Mouse (Mus musculus) MEL (cell line): ENCODE data around the gene Usp25. TPM values are rescaled to one million over a fixed set of nuclear protein-coding genes. Genes with fewer than 3 reads are reported as not detected.

Experiments
- DNase-seq: peaks from one replicate; pipeline ENCODE4 v3.0.0; 2011; ENCODE audit warnings: low read depth, low spot score
- H3K27ac ChIP-seq: 2 replicates; pipeline ENCODE4 v1.5.1; 2012; ENCODE audit warnings: low read depth, mild to moderate bottlenecking, control low read depth, low read length, moderate library complexity; ENCODE audit not compliant: control insufficient read depth
- H3K27me3 ChIP-seq, 2 experiments: fragments of 150-350 bp in 1 of 2; sonication (generic) in 1 of 2; 2 replicates each; pipeline ENCODE4 v1.6.1; 2012; ENCODE audit warnings: low read length in 2 of 2, mild to moderate bottlenecking in 2 of 2, improper control_type of control experiment in 1 of 2, moderate library complexity in 1 of 2; ENCODE audit not compliant: insufficient read depth in 2 of 2, control insufficient read depth in 1 of 2
- H3K36me3 ChIP-seq, 2 experiments: 2 replicates each; pipeline ENCODE4 v1.6.1; 2012 to 2014; ENCODE audit warnings: low read length in 2 of 2, improper control_type of control experiment in 1 of 2, inconsistent platforms in 1 of 2, mild to moderate bottlenecking in 1 of 2; ENCODE audit not compliant: insufficient read depth in 2 of 2, control insufficient read depth in 1 of 2
- H3K4me1 ChIP-seq, 2 experiments: fragments of 150-350 bp in 1 of 2; sonication (generic) in 1 of 2; 2 replicates each; pipeline ENCODE4 v1.6.1; 2012; ENCODE audit warnings: low read length in 2 of 2, improper control_type of control experiment in 1 of 2, mild to moderate bottlenecking in 1 of 2; ENCODE audit not compliant: insufficient read depth in 2 of 2, control insufficient read depth in 1 of 2
- H3K4me3 ChIP-seq, 2 experiments: fragments of 150-350 bp in 1 of 2; sonication (generic) in 1 of 2; 2 replicates each; pipeline ENCODE4 v1.5.1; 2012; ENCODE audit warnings: low read depth in 2 of 2, low read length in 2 of 2, mild to moderate bottlenecking in 2 of 2, moderate library complexity in 2 of 2, control low read depth in 1 of 2, improper control_type of control experiment in 1 of 2; ENCODE audit not compliant: control insufficient read depth in 1 of 2, insufficient read depth in 1 of 2
- H3K79me2 ChIP-seq: 2 replicates; pipeline ENCODE4 v1.6.1; 2012; ENCODE audit warnings: mild to moderate bottlenecking, low read length, moderate library complexity; ENCODE audit not compliant: control insufficient read depth, poor library complexity, insufficient read depth
- H3K9ac ChIP-seq: 2 replicates; pipeline ENCODE4 v1.6.1; 2012; ENCODE audit warnings: low read depth, mild to moderate bottlenecking, control low read depth, low read length, moderate library complexity; ENCODE audit not compliant: control insufficient read depth, poor library complexity, severe bottlenecking
- H3K9me3 ChIP-seq: fragments of 150-350 bp; sonication (generic); replicated peaks from 2 replicates; pipeline ENCODE4 v1.6.1; 2012; ENCODE audit warnings: mild to moderate bottlenecking, low read length, improper control_type of control experiment, moderate library complexity; ENCODE audit not compliant: insufficient read depth
- CHD1 ChIP-seq: IDR thresholded peaks from 2 replicates; pipeline ENCODE4 v1.6.1; 2012; ENCODE audit warnings: low read depth, mild to moderate bottlenecking, inconsistent platforms, low read length, improper control_type of control experiment
- CHD2 ChIP-seq: IDR thresholded peaks from 2 replicates; pipeline ENCODE4 v1.6.1; 2011; ENCODE audit warnings: low read length, improper control_type of control experiment
- CTCF ChIP-seq, 3 experiments: IDR thresholded peaks in 2 of 3; conservative IDR thresholded peaks in 1 of 3; 2 replicates each; pipeline ENCODE4 v1.5.1; 2011 to 2012; ENCODE audit warnings: low read length in 3 of 3, low read depth in 2 of 3, mild to moderate bottlenecking in 2 of 3, improper control_type of control experiment in 1 of 3, inconsistent platforms in 1 of 3, mixed read lengths in 1 of 3, moderate library complexity in 1 of 3; ENCODE audit not compliant: control insufficient read depth in 1 of 3, insufficient read depth in 1 of 3, poor library complexity in 1 of 3, severe bottlenecking in 1 of 3
- E2F4 ChIP-seq: IDR thresholded peaks from 2 replicates; pipeline ENCODE4 v1.6.1; 2011; ENCODE audit warnings: low read depth, low read length, improper control_type of control experiment, borderline replicate concordance
- EP300 ChIP-seq, 2 experiments: IDR thresholded peaks; 2 replicates each; pipeline ENCODE4 v1.6.1; 2011; ENCODE audit warnings: improper control_type of control experiment in 2 of 2, low read length in 2 of 2, low read depth in 1 of 2, mild to moderate bottlenecking in 1 of 2
- GATA1 ChIP-seq: IDR thresholded peaks from 2 replicates; pipeline ENCODE4 v1.6.1; 2011; ENCODE audit warnings: low read depth, low read length, improper control_type of control experiment
- JUND ChIP-seq: IDR thresholded peaks from 2 replicates; pipeline ENCODE4 v1.6.1; 2011; ENCODE audit warnings: low read depth, mild to moderate bottlenecking, improper control_type of control experiment, low read length
- MAFK ChIP-seq: IDR thresholded peaks from 2 replicates; pipeline ENCODE4 v1.6.1; 2011; ENCODE audit warnings: low read depth, mild to moderate bottlenecking, low read length, improper control_type of control experiment, borderline replicate concordance
- MAZ ChIP-seq: IDR thresholded peaks from 2 replicates; pipeline ENCODE4 v1.6.1; 2012; ENCODE audit warnings: low read depth, mild to moderate bottlenecking, inconsistent platforms, low read length, improper control_type of control experiment
- MEF2A ChIP-seq: IDR thresholded peaks from 2 replicates; pipeline ENCODE4 v1.6.1; 2014; ENCODE audit warnings: low read depth, mild to moderate bottlenecking, inconsistent platforms, low read length, improper control_type of control experiment; ENCODE audit not compliant: poor library complexity, insufficient replicate concordance, severe bottlenecking; ENCODE audit errors: extremely low read depth
- MYC ChIP-seq: IDR thresholded peaks from 2 replicates; pipeline ENCODE4 v1.6.1; 2011; ENCODE audit warnings: low read depth, mild to moderate bottlenecking, low read length, improper control_type of control experiment, moderate library complexity
- NELFE ChIP-seq: IDR thresholded peaks from 2 replicates; pipeline ENCODE4 v1.6.1; 2011; ENCODE audit warnings: low read depth, low read length, improper control_type of control experiment
- NRF1 ChIP-seq: IDR thresholded peaks from 2 replicates; pipeline ENCODE4 v1.6.1; 2014; ENCODE audit warnings: low read depth, mild to moderate bottlenecking, inconsistent platforms, low read length, improper control_type of control experiment, moderate library complexity; ENCODE audit not compliant: poor library complexity, insufficient read depth, severe bottlenecking
- POLR2A ChIP-seq, 2 experiments: IDR thresholded peaks; 2 replicates each; pipeline ENCODE4 v1.6.1; 2011 to 2012; ENCODE audit warnings: low read length in 2 of 2, mild to moderate bottlenecking in 2 of 2, control low read depth in 1 of 2, improper control_type of control experiment in 1 of 2, low read depth in 1 of 2, moderate library complexity in 1 of 2; ENCODE audit not compliant: control insufficient read depth in 1 of 2, insufficient read depth in 1 of 2, poor library complexity in 1 of 2
- POLR2AphosphoS2 ChIP-seq: IDR thresholded peaks from 2 replicates; pipeline ENCODE4 v1.6.1; 2011; ENCODE audit warnings: low read length, improper control_type of control experiment
- POLR2AphosphoS5 ChIP-seq: IDR thresholded peaks from 2 replicates; pipeline ENCODE4 v1.6.1; 2012; ENCODE audit warnings: low read depth, borderline replicate concordance, mild to moderate bottlenecking, inconsistent platforms, low read length, moderate library complexity, mixed read lengths
- RAD21 ChIP-seq: IDR thresholded peaks from 2 replicates; pipeline ENCODE4 v1.6.1; 2011; ENCODE audit warnings: mild to moderate bottlenecking, low read depth, low read length, improper control_type of control experiment
- SIN3A ChIP-seq: IDR thresholded peaks from 2 replicates; pipeline ENCODE4 v1.6.1; 2012; ENCODE audit warnings: low read length, improper control_type of control experiment, inconsistent platforms
- TAL1 ChIP-seq: IDR thresholded peaks from 2 replicates; pipeline ENCODE4 v1.6.1; 2012; ENCODE audit warnings: mild to moderate bottlenecking, inconsistent platforms, low read length, moderate library complexity, mixed read lengths
- UBTF ChIP-seq: IDR thresholded peaks from 2 replicates; pipeline ENCODE4 v1.6.1; 2012; ENCODE audit warnings: low read depth, mild to moderate bottlenecking, inconsistent platforms, low read length, improper control_type of control experiment, moderate library complexity, borderline replicate concordance; ENCODE audit not compliant: insufficient read depth
- USF1 ChIP-seq: IDR thresholded peaks from 2 replicates; pipeline ENCODE4 v1.6.1; 2014; ENCODE audit warnings: low read depth, mild to moderate bottlenecking, inconsistent platforms, low read length, improper control_type of control experiment, moderate library complexity
- ZMIZ1 ChIP-seq: IDR thresholded peaks from 2 replicates; pipeline ENCODE4 v1.6.1; 2012; ENCODE audit warnings: low read depth, mild to moderate bottlenecking, inconsistent platforms, low read length, improper control_type of control experiment, moderate library complexity
- polyA plus RNA-seq, 2 experiments: library from polyadenylated mRNA; stranded (reverse) in 1 of 2; unstranded in 1 of 2; fragments of >175 nt in 1 of 2; fragments of >200 nt in 1 of 2; gene quantifications; 2 replicates each; pipeline versions ENCODE4 v1.2.1 to v1.2.4; 2012; ENCODE audit warnings: low replicate concordance in 2 of 2, low read depth in 1 of 2; ENCODE audit not compliant: insufficient read length in 2 of 2, insufficient read depth in 1 of 2, missing spikeins in 1 of 2
- total RNA-seq: library from RNA; depleted of rRNA; stranded (reverse); fragments of 300-350 nt; gene quantifications from 2 replicates; pipeline ENCODE4 v1.2.3, GENCODE M21; 2012

Usp25 gene
- total and polyA plus RNA-seq, 3 experiments = 43.0 to 45.6 TPM; not detected in 1

DNA sequence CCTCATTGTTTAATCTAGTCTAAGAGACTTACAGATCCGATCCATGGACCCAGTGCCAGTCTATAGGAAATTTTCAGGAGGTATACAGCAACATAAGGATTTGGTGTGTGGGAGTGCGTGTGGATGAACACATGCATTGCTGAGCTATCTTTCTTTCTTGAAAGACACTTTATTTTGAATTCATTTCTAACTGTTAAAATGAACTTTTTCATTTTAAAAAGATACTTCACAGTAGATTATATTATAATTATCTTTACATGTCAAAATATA, 64.2 kb downstream of the Usp25 start:
- no peaks in the 10 kb centered on the region for H3K9me3 ChIP-seq
- H3K36me3 ChIP-seq = peaks cover 0 to 26% of the 10 kb centered on the region in 2 experiments; a peak in 2 of 4 replicates
- H3K4me1 ChIP-seq = no peaks in the 10 kb centered on the region
- TF ChIP-seq SIN3A (no peak), USF1 (no peak), MYC (no peak), NELFE (no peak), POLR2A (IDR thresholded peaks at IDR 0.05; ENCODE audit: control insufficient read depth in 1 of 2, insufficient read depth in 1 of 2, low read depth in 1 of 2, low read length in 2 of 2, poor library complexity in 1 of 2) (no peak)
- TF ChIP-seq, all 39 proteins: peak for 0
- no peaks in the 10 kb centered on the region for H3K27me3 ChIP-seq
- DNase-seq = no peak
- H3K79me2 ChIP-seq = no peaks in the 10 kb centered on the region
- H3K9ac ChIP-seq = no peak overlapping the region
- no peak overlapping the region for H3K27ac ChIP-seq
- H3K4me3 ChIP-seq = no peak overlapping the region

GRCm38 (mm10) chr16:77084071-77084470, 70.6 kb downstream of the Usp25 start:
- no peaks in the 10 kb centered on the region for H3K4me1 ChIP-seq
- H3K9ac ChIP-seq = no peak overlapping the region
- peaks cover 0 to 33% of the 10 kb centered on the region in 2 experiments; a peak in 2 of 4 replicates for H3K36me3 ChIP-seq
- H3K27me3 ChIP-seq = no peaks in the 10 kb centered on the region
- H3K4me3 ChIP-seq = no peak overlapping the region
- DNase-seq = no peak
- TF ChIP-seq CHD2 = no peak
- no peak for TF ChIP-seq NRF1
- TF ChIP-seq E2F4 = no peak
- no peaks in the 10 kb centered on the region for H3K9me3 ChIP-seq
- no peak overlapping the region for H3K27ac ChIP-seq
- no peaks in the 10 kb centered on the region for H3K79me2 ChIP-seq

GRCm38 (mm10) chr16:77089806-77090205, 76.3 kb downstream of the Usp25 start:
- DNase-seq = no peak
- Histone ChIP-seq H3K36me3 (peaks cover 3 to 18% of the 10 kb centered on the region in 2 experiments), H3K27ac (no peak overlapping the region), H3K27me3 (no peaks in the 10 kb centered on the region), H3K9me3 (no peaks in the 10 kb centered on the region), H3K9ac (no peak overlapping the region), H3K4me1 (no peaks in the 10 kb centered on the region; a peak in 1 of 4 replicates), H3K79me2 (no peaks in the 10 kb centered on the region), H3K4me3 (no peak overlapping the region)
- no peak for TF ChIP-seq GATA1
- TF ChIP-seq JUND = no peak
- TF ChIP-seq MEF2A = no peak
- no peak for TF ChIP-seq MAFK
- no peak for TF ChIP-seq CHD1
- TF ChIP-seq ZMIZ1 = no peak
- TF ChIP-seq CHD2 = no peak
- TF ChIP-seq CTCF (IDR thresholded peaks at IDR 0.05 in 2 of 3, conservative IDR thresholded peaks at IDR 0.05 in 1 of 3; ENCODE audit: control insufficient read depth in 1 of 3, insufficient read depth in 1 of 3, low read depth in 2 of 3, low read length in 3 of 3, poor library complexity in 1 of 3, severe bottlenecking in 1 of 3) = no peak
- TF ChIP-seq TAL1 = no peak
- TF ChIP-seq POLR2AphosphoS2 = no peak
- no peak for TF ChIP-seq RAD21
- TF ChIP-seq EP300 (IDR thresholded peaks at IDR 0.05; ENCODE audit: low read depth in 1 of 2, low read length in 2 of 2) = no peak
- TF ChIP-seq POLR2AphosphoS5 = no peak
- no peak for TF ChIP-seq MAZ
- no peak for TF ChIP-seq UBTF
